Comparison of ENCODE assay signal across 25 mouse cellular contexts in the genomic region with DNA sequence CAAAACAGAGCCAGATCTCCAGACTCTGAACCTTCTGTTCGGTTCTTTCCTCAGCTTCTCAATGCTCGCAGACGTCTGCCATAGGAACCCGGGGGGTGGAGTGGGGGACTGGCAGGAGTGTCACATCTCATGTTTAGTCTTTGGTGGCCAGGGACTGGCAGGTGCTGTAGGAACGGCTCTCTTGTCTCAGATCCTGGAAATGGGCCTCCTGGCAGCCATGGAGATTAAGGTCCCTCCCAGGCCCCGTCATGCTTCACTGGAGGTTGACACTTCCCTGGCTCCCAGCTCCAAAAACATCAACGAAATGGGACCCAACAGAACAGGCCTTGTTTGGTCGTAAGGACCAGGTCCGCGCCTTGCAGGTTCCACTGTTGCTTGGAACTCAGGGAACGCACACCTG. TPM values are rescaled to one million over a fixed set of nuclear protein-coding genes. Genes with fewer than 3 reads are reported as not detected.
"Had no signal": no experiment of that assay in that cellular context is flagged by ENCODE, and none has a peak within 500 bp of the region (broad histone marks: within the 10 kb centered on the region; RNA-seq: fewer than 3 reads in every experiment).

No protein-coding gene starts in this region.

- H3K9ac ChIP-seq: limb, embryonic 13.5 days; liver, embryonic 14.5 days; liver, postnatal 0 days; lung, embryonic 14.5 days had no signal

- H3K4me3 ChIP-seq: limb, embryonic 13.5 days had no signal

- H3K4me2 ChIP-seq: limb, embryonic 13.5 days; lung, embryonic 14.5 days; midbrain, embryonic 11.5 days had no signal

- ATAC-seq: inflammation-experienced regulatory T-cells, adult 6 months; intestine, embryonic 16.5 days; liver, postnatal 0 days had no signal

- H3K27me3 ChIP-seq: limb, embryonic 13.5 days had no signal

- H3K27ac ChIP-seq: kidney, postnatal 0 days; limb, embryonic 13.5 days; liver, embryonic 14.5 days had no signal

- DNase-seq: kidney, adult 18-20 months; kidney, postnatal 4 days; left cerebral cortex, postnatal 4 days; liver; liver, postnatal 0 days; lung, embryonic 14.5 days; lung, postnatal 10 days; lung, postnatal 4 days; midbrain, embryonic 14.5 days; right cerebral cortex, postnatal 4 days; thymus, adult 18-20 months; thymus, postnatal 36 days had no signal

- H3K9me3 ChIP-seq: limb, embryonic 13.5 days had no signal

- H3K36me3 ChIP-seq: limb, embryonic 13.5 days had no signal

RNA-seq across cellular contexts. Expression of gene Fam131c, which starts 19.4 kb away (rescaled TPM):
- total RNA-seq: megakaryocyte progenitor cell, adult 5-6 weeks; megakaryocyte-erythroid progenitor cell, adult 5-6 weeks had no signal
- polyA plus RNA-seq: inflammation-experienced regulatory T-cells, adult 6 months had no signal

RNA-seq across cellular contexts. Expression of gene Epha2, which starts 47.6 kb away (rescaled TPM):
- polyA plus RNA-seq: inflammation-experienced regulatory T-cells, adult 6 months had no signal

RNA-seq across cellular contexts. Expression of gene Clcnka, which starts 49.9 kb away (rescaled TPM):
- total RNA-seq: layer of hippocampus, adult 18-20 months; left cerebral cortex, postnatal 14 days; megakaryocyte progenitor cell, adult 5-6 weeks; megakaryocyte-erythroid progenitor cell, adult 5-6 weeks; midbrain, postnatal 0 days had no signal
- polyA plus RNA-seq: inflammation-experienced regulatory T-cells, adult 6 months; liver, embryonic 14.5 days; liver, postnatal 0 days; midbrain, embryonic 11.5 days; neural tube, embryonic 11.5 days; urinary bladder, adult 2 months had no signal
